Mouse (Mus musculus): ENCODE measurements around the gene Tmem217.

GRCm38 (mm10) chr17:29579579-29580126 is 27.5 kb upstream of the Tmem217 start:
- no peak for TF ChIP-seq CTCF (IDR thresholded peaks at IDR 0.05; ENCODE audit: extremely low read depth, insufficient read depth, insufficient read length, insufficient replicate concordance)
- TF ChIP-seq POLR2A (IDR thresholded peaks at IDR 0.05; ENCODE audit: low read depth, low read length), result no peak

Data from spleen, adult 2 months (tissue).